Mouse (Mus musculus) liver, embryonic 14.5 days (tissue): ENCODE data around the gene Fgfr2. TPM values are rescaled to one million over a fixed set of nuclear protein-coding genes. Genes with fewer than 3 reads are reported as not detected.
A peak's percentile ranks its signal among the peaks of the same experiment; 100 is the strongest.
"Not testable (repeated sequence)": the region's sequence is repeated elsewhere in the genome, so short reads cannot be mapped to it uniquely, and the experiment has no call there.

Experiments used
- ATAC-seq: fragments of 200-750 bp; cut with Nextera tagmentation; 2 replicates; pipeline ENCODE4 v1.8.0; 2017; ENCODE audit warnings: moderate number of reproducible peaks, mild to moderate bottlenecking, moderate library complexity; ENCODE audit not compliant: insufficient read depth
- DNase-seq, 3 experiments: peaks; one replicate each; pipeline ENCODE4 v3.0.0-alpha.2; 2012 to 2013; ENCODE audit warnings: low read depth in 3 of 3, low spot score in 3 of 3
- H3K27ac ChIP-seq: fragments of 300-500 bp; sonication (generic); 2 replicates; pipeline ENCODE4 v1.5.1; 2014; ENCODE audit warnings: moderate library complexity, mild to moderate bottlenecking, control low read depth, inconsistent platforms
- H3K27me3 ChIP-seq: fragments of 300-500 bp; sonication (generic); 2 replicates; pipeline ENCODE4 v1.6.1; 2014; ENCODE audit warnings: mild to moderate bottlenecking, low read length, moderate library complexity; ENCODE audit not compliant: control insufficient read depth, insufficient read depth
- H3K36me3 ChIP-seq: fragments of 300-500 bp; sonication (generic); replicated peaks from 2 replicates; pipeline ENCODE4 v1.6.1; 2014; ENCODE audit warnings: low read depth; ENCODE audit not compliant: control insufficient read depth, insufficient read depth
- H3K4me1 ChIP-seq, 2 experiments: fragments of 200-500 bp in 1 of 2; fragments of 300-500 bp in 1 of 2; sonication (generic) in 1 of 2; replicated peaks; 2 replicates each; pipeline ENCODE4 v1.6.1; 2012 to 2014; ENCODE audit warnings: antibody characterized with exemption in 1 of 2, inconsistent platforms in 1 of 2, low read length in 1 of 2; ENCODE audit not compliant: control insufficient read depth in 2 of 2, insufficient read depth in 2 of 2
- H3K4me2 ChIP-seq: fragments of 300-500 bp; sonication (generic); 2 replicates; pipeline ENCODE4 v1.6.1; 2014; ENCODE audit warnings: low read depth, mild to moderate bottlenecking, control low read depth, moderate library complexity
- H3K4me3 ChIP-seq, 2 experiments: fragments of 200-500 bp in 1 of 2; fragments of 300-500 bp in 1 of 2; sonication (generic) in 1 of 2; 2 replicates each; pipeline ENCODE4 v1.5.1; 2012 to 2014; ENCODE audit warnings: low read depth in 2 of 2, low read length in 2 of 2, mild to moderate bottlenecking in 2 of 2, control low read depth in 1 of 2, inconsistent platforms in 1 of 2, moderate library complexity in 1 of 2; ENCODE audit not compliant: insufficient read depth in 1 of 2
- H3K9ac ChIP-seq: fragments of 300-500 bp; sonication (generic); replicated peaks from 2 replicates; pipeline ENCODE4 v1.6.1; 2014; ENCODE audit warnings: mild to moderate bottlenecking, control low read depth, moderate library complexity
- H3K9me3 ChIP-seq: fragments of 300-500 bp; sonication (generic); 2 replicates; pipeline ENCODE4 v1.6.1; 2016; ENCODE audit warnings: low read length, mixed read lengths; ENCODE audit not compliant: control insufficient read depth
- CTCF ChIP-seq: IDR thresholded peaks from 2 replicates; pipeline ENCODE4 v1.5.1; 2016; ENCODE audit warnings: antibody characterized with exemption, low read depth, control low read depth
- EP300 ChIP-seq: IDR thresholded peaks from 2 replicates; pipeline ENCODE4 v1.6.1; 2016; ENCODE audit warnings: antibody characterized with exemption, low read depth
- WGBS: fragments of 180-500 bp; shearing (Covaris S2); extraction: QIAGEN DNeasy Blood & Tissue Kit; methylation state at CpG from one replicate; pipeline ENCODE4 v1.1.7; 2014; ENCODE audit not compliant: insufficient replicate concordance; 5-methylcytosine and 5-hydroxymethylcytosine counted together
- polyA plus RNA-seq, 2 experiments: library from polyadenylated mRNA; depleted of rRNA in 1 of 2; stranded (reverse) in 1 of 2; unstranded in 1 of 2; fragments of >200 nt; fragmentation: Nextera tagmentation in 1 of 2; extraction: Ambion mirVana in 1 of 2; gene quantifications; 2 replicates each; pipeline versions ENCODE4 v1.2.1 to v1.2.3; 2012 to 2014

The Fgfr2 gene
- polyA plus RNA-seq, 2 experiments: 7.9 to 8.8 TPM

DNA sequence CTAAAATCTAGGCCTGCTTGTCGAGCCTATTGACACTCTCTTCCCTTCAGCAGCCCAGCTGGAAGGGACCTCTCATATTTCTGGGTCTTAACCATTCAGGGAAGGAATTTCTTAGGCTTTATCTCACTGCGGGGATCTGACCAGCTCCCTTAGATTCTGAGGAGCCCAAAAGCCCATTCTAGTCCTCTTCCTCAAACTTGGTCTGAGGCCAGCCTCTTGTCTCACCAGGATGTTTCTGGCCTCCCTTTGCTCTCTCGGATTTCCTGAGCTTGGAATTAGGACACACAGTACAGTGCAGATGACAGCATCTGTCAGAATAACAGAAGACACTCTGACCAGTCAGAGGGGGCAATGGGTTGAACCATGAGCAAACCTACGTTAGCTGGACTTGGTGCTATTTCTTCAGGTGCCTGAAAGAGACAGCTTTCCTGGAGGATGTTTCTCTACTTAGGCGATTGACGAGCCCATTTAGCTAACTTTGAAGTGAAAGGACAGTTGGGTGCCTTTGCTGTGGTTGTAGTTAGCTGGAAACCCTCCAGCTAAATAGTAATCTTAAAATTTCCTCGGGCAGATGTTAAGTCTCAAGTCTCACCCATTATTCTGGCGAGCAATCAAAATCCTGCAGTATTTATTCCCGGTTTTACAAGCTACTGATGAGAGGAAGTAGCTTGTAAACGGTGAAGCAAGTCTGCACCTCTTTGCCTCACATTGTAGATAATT lies 1711.8 kb downstream of the Fgfr2 start:
- H3K9me3 ChIP-seq: no peaks in the 10 kb centered on the region
- H3K36me3 ChIP-seq: no peaks in the 10 kb centered on the region
- WGBS: 41% methylated on average over 10 of the region's 10 CpGs
- H3K4me3 ChIP-seq: peak overlapping the region; percentile 43 to 92
- no peak overlapping the region for H3K27ac ChIP-seq
- TF ChIP-seq EP300: no peak
- TF ChIP-seq CTCF: no peak
- H3K9ac ChIP-seq: peak overlapping the region; percentile 69
- no peaks in the 10 kb centered on the region for H3K27me3 ChIP-seq
- DNase-seq (no peak), ATAC-seq (no peak)
- peak overlapping the region; percentile 90 for H3K4me2 ChIP-seq
- H3K4me1 ChIP-seq: peaks cover 0 to 9% of the 10 kb centered on the region in 2 experiments; a peak in 2 of 4 replicates

DNA sequence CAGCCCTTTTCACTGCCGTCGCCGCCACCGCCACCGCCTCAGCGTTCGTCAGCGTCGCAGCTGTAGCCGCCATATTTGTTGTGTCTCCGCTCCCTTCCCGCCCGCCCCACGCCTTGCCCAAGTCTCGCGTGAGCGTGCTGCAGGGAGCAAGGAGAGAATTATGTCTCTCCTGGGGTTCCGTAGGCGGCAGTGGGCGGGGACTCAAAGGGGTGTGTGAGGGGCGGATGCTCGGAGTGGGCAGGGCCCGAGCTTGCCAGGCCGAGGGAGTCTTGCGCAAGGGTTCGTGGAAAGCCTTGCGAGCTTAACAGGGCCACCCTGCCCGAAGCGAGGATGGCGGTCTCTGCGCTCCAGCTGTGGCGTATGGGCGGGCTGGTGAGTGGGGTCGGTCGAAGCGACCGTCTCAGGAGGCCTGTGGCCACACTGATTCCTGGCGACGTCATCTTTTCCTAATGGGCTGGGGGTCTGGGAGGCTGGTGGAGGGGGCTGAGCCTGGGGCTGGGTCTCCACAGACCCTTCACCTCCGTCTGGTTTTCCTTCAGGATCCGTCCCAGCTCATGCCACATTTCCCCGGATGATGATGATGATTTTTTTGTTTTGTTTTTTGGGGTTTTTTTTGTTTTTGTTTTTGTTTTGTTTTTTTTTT lies 1712.6 kb downstream of the Fgfr2 start, which contains the start of the genes Ikzf5 and Acadsb:
Ikzf5 (minus strand) TSS at position 106 of the 643 bp plus-strand sequence.
Acadsb (plus strand) TSS at position 186 of the 643 bp plus-strand sequence.
- Histone ChIP-seq H3K4me2 (peak within 1 kb of the TSS; percentile 90), H3K4me1 (peaks cover 0 to 9% of the 10 kb centered on the region in 2 experiments; a peak in 2 of 4 replicates), H3K27ac (peak within 1 kb of the TSS; percentile 71), H3K9me3 (no peaks in the 10 kb centered on the region), H3K27me3 (no peaks in the 10 kb centered on the region), H3K4me3 (peak within 1 kb of the TSS; percentile 74 to 92), H3K9ac (peak within 1 kb of the TSS; percentile 97), H3K36me3 (no peaks in the 10 kb centered on the region)
- ATAC-seq (peak; percentile 100), DNase-seq (peak; percentile 97 to 98 (median 98))
- under 1% methylated on average over 42 of the region's 42 CpGs for WGBS
- TF ChIP-seq EP300 (peak; percentile 72), CTCF (no peak; the same call in 1 of the 2 replicates)

DNA sequence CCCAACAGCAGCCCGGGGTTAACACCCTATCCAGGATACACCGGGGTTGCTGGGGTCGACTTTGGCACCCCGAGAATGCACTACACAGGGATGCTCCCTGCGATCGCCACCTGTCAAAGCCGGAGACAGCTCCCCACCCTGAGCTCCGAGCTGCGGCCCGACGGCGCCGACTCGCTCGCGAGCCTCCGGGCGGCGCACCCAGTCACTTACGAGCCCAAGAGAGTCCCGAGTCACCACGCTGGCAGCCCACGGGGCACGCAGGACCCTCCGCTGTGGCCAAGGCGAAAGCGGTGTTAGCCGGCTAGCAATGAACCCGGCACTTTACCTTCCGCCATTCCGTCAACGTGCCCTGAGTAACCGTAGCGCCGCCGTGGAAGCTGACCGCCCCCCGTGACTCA lies 1713.2 kb downstream of the Fgfr2 start:
- Histone ChIP-seq H3K27me3 (no peaks in the 10 kb centered on the region), H3K36me3 (no peaks in the 10 kb centered on the region), H3K4me2 (peak overlapping the region; percentile 90), H3K9ac (peak overlapping the region; percentile 97), H3K27ac (peak overlapping the region; percentile 71), H3K9me3 (no peaks in the 10 kb centered on the region), H3K4me3 (peak overlapping the region; percentile 74 to 92), H3K4me1 (peaks cover 0 to 9% of the 10 kb centered on the region in 2 experiments; a peak in 2 of 4 replicates)
- under 1% methylated on average over 38 of the region's 38 CpGs for WGBS
- ATAC-seq: peak; percentile 76
- TF ChIP-seq EP300 (no peak), CTCF (0 out of 2 replicates have a peak, but pooled peaks have one; percentile 11)
- DNase-seq: peak in 2 of 3 experiments; percentile 26 to 38

- H3K4me1 ChIP-seq: peaks cover 0 to 9% of the 10 kb centered on the region in 2 experiments; a peak in 2 of 4 replicates
- TF ChIP-seq CTCF (no peak), EP300 (no peak)
- peak overlapping the region; percentile 74 to 92 for H3K4me3 ChIP-seq
- ATAC-seq (no peak), DNase-seq (peak in 1 of 3 experiments; percentile 44)
- H3K9ac ChIP-seq: peak overlapping the region; percentile 97
- 4% methylated on average over 16 of the region's 16 CpGs for WGBS
- peak overlapping the region; percentile 90 for H3K4me2 ChIP-seq
- H3K27ac ChIP-seq: peak overlapping the region; percentile 71
- no peaks in the 10 kb centered on the region for H3K9me3 ChIP-seq
- no peaks in the 10 kb centered on the region for H3K36me3 ChIP-seq
- no peaks in the 10 kb centered on the region for H3K27me3 ChIP-seq
Measured at GRCm38 (mm10) chr7:131409321-131409987, 1713.7 kb downstream of the Fgfr2 start.

DNA sequence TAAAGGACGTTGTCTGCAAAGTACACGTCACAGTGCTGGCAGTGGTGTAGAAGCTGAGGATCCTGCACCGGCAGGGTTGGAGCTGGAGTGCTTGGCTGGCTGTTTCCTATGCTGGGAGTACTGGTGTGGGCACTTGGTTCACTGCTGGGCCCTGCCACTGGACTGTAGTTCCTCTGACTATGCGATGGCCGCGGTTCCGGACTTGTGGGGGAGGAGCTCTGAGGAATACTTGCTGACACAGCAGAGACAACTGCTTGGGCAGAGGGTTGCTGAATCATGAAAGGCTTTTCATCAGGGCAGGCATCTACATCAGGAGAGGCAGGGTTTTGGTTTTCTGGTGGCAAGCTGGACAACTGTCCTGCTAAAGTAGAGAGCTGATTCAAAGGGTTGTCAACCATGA lies 1731.4 kb downstream of the Fgfr2 start:
- H3K36me3 ChIP-seq: peaks cover 21% of the 10 kb centered on the region
- 81% methylated on average over 6 of the region's 7 CpGs for WGBS
- not testable (repeated sequence) for H3K4me2 ChIP-seq, ATAC-seq, H3K9me3 ChIP-seq, DNase-seq, H3K4me3 ChIP-seq, H3K27me3 ChIP-seq, H3K27ac ChIP-seq, H3K4me1 ChIP-seq, H3K9ac ChIP-seq
